Mouse (Mus musculus) heart, adult 11 months (tissue): ENCODE measurements at regions not wholly inside any gene's neighbourhood (a gene's known extent, or its start where the extent isn't known, plus 50 kb on each side); places are given as distances from the start of the nearest gene placed in this dataset.
A peak's percentile ranks its signal among the peaks of the same experiment; 100 is the strongest.

Experiments
- DNase-seq: peaks from one replicate; pipeline ENCODE4 v3.0.0; 2022

GRCm38 (mm10) chr6:51289067-51289725 lies 143.3 kb upstream of the Nfe2l3 start:
- peak; percentile 22 for DNase-seq

GRCm38 (mm10) chr6:51300694-51301417 lies 131.6 kb upstream of the Nfe2l3 start:
- peak; percentile 81 for DNase-seq

GRCm38 (mm10) chr6:51301831-51302230 lies 130.6 kb upstream of the Nfe2l3 start:
- no peak for DNase-seq

- peak; percentile 50 for DNase-seq
These were observed 130.2 kb upstream of the Nfe2l3 start for GRCm38 (mm10) chr6:51302240-51302639.

GRCm38 (mm10) chr6:51318341-51318740 lies 114.1 kb upstream of the Nfe2l3 start:
- DNase-seq = no peak

- DNase-seq = peak; percentile 64
These were observed 112.5 kb upstream of the Nfe2l3 start for GRCm38 (mm10) chr6:51320019-51320418.

GRCm38 (mm10) chr6:51320676-51321419 lies 111.6 kb upstream of the Nfe2l3 start:
- peak; percentile 66 for DNase-seq

- DNase-seq = peak; percentile 84
These were observed 106.2 kb upstream of the Nfe2l3 start for GRCm38 (mm10) chr6:51326103-51326829.

GRCm38 (mm10) chr6:51329070-51329995 lies 103.1 kb upstream of the Nfe2l3 start:
- peak; percentile 94 for DNase-seq

GRCm38 (mm10) chr6:51330069-51330706 lies 102.3 kb upstream of the Nfe2l3 start:
- peak; percentile 69 for DNase-seq

- DNase-seq = peak; percentile 95
These were observed 99.6 kb upstream of the Nfe2l3 start for GRCm38 (mm10) chr6:51332841-51333240.

GRCm38 (mm10) chr6:51333722-51334360 lies 98.6 kb upstream of the Nfe2l3 start:
- peak; percentile 96 for DNase-seq

- peak; percentile 92 for DNase-seq
These were observed 97.2 kb upstream of the Nfe2l3 start for GRCm38 (mm10) chr6:51335314-51335713.

GRCm38 (mm10) chr6:51339301-51339700 lies 93.2 kb upstream of the Nfe2l3 start:
- DNase-seq = peak; percentile 1

GRCm38 (mm10) chr6:51347721-51348120 lies 84.7 kb upstream of the Nfe2l3 start:
- no peak for DNase-seq

GRCm38 (mm10) chr6:51349771-51350170 lies 82.7 kb upstream of the Nfe2l3 start:
- DNase-seq = no peak

GRCm38 (mm10) chr6:51355041-51355440 lies 77.4 kb upstream of the Nfe2l3 start:
- DNase-seq = no peak

GRCm38 (mm10) chr6:51361611-51362180 lies 70.8 kb upstream of the Nfe2l3 start:
- DNase-seq = no peak

GRCm38 (mm10) chr6:51362475-51363226 lies 69.8 kb upstream of the Nfe2l3 start:
- DNase-seq = peak; percentile 96

- no peak for DNase-seq
These were observed 67.7 kb upstream of the Nfe2l3 start for GRCm38 (mm10) chr6:51364776-51365175.
